Mouse (Mus musculus) spleen, adult 12 weeks (tissue): ENCODE measurements around the gene Cpne2.

Experiments used
- DNase-seq: peaks from one replicate; pipeline ENCODE4 v3.0.0; 2022; ENCODE audit warnings: low spot score

Cpne2 gene

GRCm38 (mm10) chr8:94537456-94537855 is 4.7 kb downstream of the Cpne2 start:
- DNase-seq: no peak

DNA sequence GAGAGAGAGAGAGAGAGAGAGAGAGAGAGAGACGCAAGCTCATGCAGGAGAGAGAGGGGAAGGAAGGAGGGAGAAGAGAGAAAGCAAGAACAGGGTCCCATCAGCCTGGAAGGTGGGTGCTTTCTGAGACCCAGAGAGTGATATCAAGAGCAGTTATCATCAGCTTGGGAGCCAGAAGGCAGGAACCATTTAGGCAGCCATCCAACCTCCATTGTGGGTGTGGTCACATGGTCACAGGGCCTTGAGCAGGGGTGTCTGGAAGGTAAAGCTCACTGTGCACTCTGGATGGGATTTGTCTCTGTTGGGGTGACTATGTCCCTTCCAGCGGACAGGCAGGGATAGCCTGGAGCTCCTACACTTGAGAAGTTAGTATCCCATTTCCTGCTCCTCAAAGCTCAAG is 7.2 kb downstream of the Cpne2 start:
- no peak for DNase-seq

DNA sequence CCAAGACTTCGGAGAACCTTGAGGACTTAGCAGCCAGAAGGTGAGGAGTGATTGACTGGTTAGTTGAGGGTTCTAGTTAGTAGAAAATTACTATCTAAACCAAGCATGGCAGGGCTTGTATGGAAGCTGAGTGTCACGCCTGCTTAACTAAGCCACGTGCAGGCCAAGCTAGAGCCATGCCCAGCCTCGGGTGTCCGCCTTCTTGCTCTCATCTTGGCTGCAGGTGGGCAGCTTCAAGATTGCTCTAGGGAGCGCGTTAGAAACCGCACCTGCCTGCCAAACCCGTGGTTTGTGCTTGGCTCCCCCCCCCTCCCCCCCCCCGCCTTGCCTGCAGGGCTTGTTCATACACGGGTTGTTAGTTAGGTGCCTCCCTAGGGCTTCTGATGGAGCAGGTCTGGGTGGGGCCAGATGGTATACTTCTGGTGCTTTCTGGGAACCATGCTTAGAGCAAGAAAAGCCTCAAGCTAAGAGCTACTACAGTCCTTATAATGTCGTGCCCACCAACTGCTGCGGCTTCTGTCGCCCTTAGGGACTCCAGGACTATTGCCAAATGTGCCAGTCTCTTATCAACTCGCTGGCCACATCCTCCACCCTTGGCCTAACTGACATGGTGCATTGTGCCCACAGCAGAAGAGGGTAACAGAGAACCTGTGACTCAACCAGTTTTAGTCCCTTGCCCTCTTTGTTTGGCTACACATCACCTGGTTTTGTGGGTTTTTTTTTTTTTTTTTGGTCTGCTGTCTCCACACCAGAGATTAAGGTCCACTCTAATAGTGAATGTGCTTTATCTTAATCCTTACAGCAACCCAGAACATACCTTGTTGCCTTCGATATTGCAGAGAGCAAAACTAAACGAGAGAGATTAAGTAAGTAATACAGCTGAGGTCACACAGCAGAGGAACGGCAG is 8.4 kb downstream of the Cpne2 start:
- no peak for DNase-seq

GRCm38 (mm10) chr8:94543981-94544380 is 11.2 kb downstream of the Cpne2 start:
- no peak for DNase-seq

DNA sequence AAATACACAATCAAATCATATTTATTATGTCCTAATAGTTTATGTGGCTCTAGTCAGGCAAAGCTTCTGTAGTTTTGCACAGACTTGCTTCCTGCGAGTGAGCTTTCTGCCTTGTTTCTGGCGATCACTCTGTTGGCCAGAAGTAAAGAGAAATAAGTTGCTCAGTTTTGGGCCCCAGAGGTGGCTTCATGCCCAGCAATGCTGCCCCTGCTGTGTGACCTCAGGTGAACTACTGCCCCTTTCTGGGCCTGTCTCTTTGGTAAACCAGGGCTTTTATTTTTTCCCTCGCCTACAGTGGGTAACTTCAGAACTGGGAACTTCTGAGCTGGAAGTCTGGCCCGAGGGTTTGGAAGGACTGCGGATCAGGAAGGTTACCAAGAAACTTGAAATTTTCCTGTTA is 16.3 kb downstream of the Cpne2 start:
- no peak for DNase-seq

DNA sequence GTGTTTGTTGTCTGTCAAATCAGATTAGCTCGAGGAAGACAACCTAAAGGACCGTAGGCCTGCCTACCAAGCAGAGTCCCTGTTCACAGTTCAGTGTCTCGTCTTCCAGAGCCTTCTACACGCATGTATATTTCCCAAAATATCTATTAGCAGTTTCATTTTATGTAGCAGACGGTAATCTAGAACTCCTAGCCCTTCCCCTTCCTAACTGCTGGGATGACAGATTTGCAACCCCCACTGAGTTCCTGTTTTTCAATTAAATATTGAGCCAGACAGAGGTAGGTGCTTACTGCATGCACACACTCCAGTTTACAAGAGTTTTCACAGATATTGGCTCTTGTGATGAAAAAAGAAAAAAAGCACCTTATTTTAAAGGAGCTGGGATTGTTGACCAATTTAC is 16.7 kb downstream of the Cpne2 start:
- no peak for DNase-seq

- DNase-seq: no peak
Observed at GRCm38 (mm10) chr8:94549998-94550397, 17.2 kb downstream of the Cpne2 start.

- DNase-seq: no peak
Observed at GRCm38 (mm10) chr8:94551471-94552422, 19.0 kb downstream of the Cpne2 start.

GRCm38 (mm10) chr8:94552696-94553095 is 19.9 kb downstream of the Cpne2 start:
- DNase-seq: no peak

DNA sequence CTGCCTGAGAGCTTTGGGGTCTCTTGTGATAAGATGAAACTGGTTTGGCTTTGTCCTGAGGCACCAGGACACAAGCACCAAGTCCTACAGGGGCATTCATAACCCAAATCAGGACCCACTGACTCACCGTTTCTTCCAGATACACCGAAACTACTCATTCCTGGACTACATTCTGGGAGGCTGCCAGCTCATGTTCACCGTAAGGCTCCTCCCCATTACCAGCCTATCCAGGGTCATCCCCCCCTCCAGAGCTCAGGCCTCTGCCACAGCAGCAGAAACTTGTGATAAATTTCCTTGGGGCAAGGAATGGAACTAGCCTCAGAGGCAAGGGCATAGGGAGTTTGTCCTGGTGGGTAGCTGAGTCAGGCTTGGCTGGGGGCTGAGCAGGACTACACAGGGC is 24.5 kb downstream of the Cpne2 start:
- no peak for DNase-seq

GRCm38 (mm10) chr8:94561256-94561655 is 28.5 kb downstream of the Cpne2 start:
- DNase-seq: no peak

DNA sequence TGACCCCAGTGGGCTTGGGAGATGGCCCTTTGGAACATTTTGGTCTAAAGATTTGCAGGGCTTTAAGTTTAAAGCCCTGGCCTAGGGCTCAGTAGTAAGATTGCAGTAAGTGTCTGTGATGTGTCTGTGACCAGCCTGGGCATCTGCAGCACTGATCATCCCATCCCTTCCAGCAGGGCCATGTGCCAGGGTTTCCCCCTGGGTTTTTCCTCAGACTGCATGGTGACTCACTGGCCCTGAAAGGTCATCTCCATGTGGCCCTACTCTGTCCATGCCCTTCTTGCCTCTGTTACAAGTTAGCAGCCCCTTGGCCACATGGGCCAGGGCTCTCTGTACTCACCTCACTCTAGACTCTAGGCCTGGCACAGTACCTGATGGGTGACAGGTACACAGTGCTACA is 31.6 kb downstream of the Cpne2 start:
- no peak for DNase-seq

DNA sequence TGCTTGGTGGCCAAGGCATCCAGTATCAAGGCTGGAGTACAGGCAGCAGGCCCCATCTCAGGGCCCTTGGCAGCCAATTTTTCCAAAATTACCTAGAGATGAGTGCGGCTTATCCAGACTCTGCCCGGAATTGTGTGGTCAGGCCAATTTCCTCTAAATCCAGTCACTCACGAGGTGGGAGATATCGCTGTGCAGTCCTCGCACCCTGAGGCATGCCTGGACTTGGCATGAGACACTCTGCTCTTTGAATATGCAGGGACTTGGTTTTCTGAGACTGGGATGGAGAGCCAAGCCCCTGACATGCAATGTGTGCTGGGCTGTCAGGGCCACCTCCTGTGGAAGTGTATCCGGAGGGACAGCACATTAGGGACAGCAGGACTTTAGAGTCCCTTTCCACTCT is 33.2 kb downstream of the Cpne2 start:
- DNase-seq: no peak

GRCm38 (mm10) chr8:94566446-94567158 is 33.8 kb downstream of the Cpne2 start:
- DNase-seq: no peak

DNA sequence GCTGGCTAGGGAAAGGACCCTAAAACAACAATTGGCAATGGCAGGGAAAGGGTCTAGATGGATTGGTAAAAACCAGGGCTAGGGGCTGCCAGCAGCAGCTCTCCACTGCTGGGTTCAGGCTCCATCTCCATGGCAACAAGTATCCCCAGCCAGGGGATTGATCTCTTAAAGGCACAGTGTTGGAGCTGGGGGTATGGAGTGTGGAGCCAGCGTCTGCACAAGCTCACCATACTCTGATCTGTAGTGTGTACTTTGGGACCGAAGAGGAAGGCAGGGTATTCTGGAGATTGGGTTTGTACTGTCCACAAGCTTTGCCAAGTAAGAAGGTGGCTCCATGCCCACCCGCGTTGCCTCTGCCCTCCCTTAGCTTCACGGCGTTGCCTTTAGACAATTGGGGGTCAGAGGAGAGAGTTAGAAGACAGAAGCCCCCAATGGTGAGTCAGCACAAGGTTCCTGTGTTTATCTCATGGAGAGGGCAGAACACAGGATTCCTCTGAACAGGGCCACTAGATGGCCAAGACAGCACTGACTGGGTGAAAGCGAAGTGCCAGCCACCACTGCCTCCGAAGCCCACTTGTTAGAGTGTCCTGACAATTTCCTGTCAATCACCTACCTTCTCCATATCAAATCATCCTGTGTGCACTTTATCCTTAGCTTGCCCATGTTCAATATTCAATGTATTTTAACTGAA is 34.5 kb downstream of the Cpne2 start:
- DNase-seq: no peak

GRCm38 (mm10) chr8:94568098-94568497 is 35.3 kb downstream of the Cpne2 start:
- no peak for DNase-seq

DNA sequence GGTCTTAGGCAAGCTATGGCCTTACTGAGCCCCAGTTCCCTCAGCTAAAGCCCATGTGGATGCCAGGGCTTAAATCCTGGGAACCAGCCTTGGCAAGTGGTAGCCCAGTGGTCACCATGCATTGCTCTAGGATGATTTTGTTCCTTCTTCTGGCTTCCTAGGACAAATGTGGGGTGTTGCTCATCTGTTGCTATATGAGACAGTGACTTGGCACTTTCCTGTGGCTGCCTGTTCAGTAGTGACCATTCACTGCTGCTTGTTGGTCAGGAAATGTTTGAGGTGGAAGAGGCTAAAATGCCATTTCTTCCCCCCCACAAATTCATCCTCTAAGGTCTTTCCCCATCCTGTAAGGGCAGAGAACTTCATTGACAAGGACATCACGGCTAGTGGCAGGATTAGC is 36.6 kb downstream of the Cpne2 start:
- no peak for DNase-seq

GRCm38 (mm10) chr8:94571896-94572295 is 39.1 kb downstream of the Cpne2 start:
- no peak for DNase-seq

- no peak for DNase-seq
Observed at GRCm38 (mm10) chr8:94574159-94574907, 41.5 kb downstream of the Cpne2 start.

- no peak for DNase-seq
Observed at GRCm38 (mm10) chr8:94575148-94575547, 42.4 kb downstream of the Cpne2 start.
